Mouse (Mus musculus): ENCODE results near the gene Lrch4. TPM values are rescaled to one million over a fixed set of nuclear protein-coding genes. Genes with fewer than 3 reads are reported as not detected.
A peak's percentile ranks its signal among the peaks of the same experiment; 100 is the strongest.

Lrch4 gene
- polyA plus RNA-seq, 1 experiment from 2014 or later: 35.3 TPM

DNA sequence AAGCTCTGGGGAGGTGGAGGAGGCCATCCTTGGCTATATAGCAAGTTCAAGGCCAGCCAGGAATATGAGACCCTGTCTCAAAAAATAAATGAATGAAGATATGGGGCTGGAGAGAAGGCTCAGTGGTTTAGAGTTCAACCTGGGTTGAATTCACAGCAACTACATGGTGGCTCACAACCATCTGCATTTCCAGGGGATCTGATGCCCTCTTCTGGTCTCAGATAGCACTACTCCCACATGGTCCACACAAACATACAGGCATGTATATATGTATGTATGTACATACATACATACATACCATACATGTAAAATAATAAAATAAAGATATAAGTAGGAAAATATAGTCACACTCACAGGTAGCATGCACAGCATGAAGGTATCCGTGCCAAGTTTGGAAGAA, 41.3 kb downstream of the Lrch4 start:
- Histone ChIP-seq H3K9me3 (ENCODE audit: control insufficient read depth, low read length) (no peaks in the 10 kb centered on the region), H3K9ac (ENCODE audit: low read length) (no peak overlapping the region), H3K4me1 (ENCODE audit: control insufficient read depth, insufficient read depth, low read length) (peaks cover 6% of the 10 kb centered on the region), H3K27me3 (ENCODE audit: control insufficient read depth, insufficient read depth, low read length) (no peaks in the 10 kb centered on the region), H3K36me3 (ENCODE audit: control insufficient read depth, insufficient read depth, low read length) (peaks cover 2% of the 10 kb centered on the region; the same call in 1 of the 2 replicates), H3K27ac (replicated peaks; ENCODE audit: low read depth, low read length) (no peak overlapping the region), H3K4me2 (ENCODE audit: low read depth, severe bottlenecking) (no peak overlapping the region), H3K4me3 (ENCODE audit: low read depth, low read length) (no peak overlapping the region)
- WGBS: 95% methylated on average over 1 of the region's 1 CpGs
- no peak for DNase-seq (ENCODE audit: low spot score)
- ATAC-seq (ENCODE audit: insufficient number of reproducible peaks, low FRiP score, low TSS enrichment, low read depth): no peak

GRCm38 (mm10) chr5:137671443-137672240, 42.7 kb downstream of the Lrch4 start:
- Histone ChIP-seq H3K27ac (replicated peaks; ENCODE audit: low read depth, low read length) (peak overlapping the region; percentile 42; the same call in 1 of the 2 replicates), H3K4me1 (ENCODE audit: control insufficient read depth, insufficient read depth, low read length) (peaks cover 6% of the 10 kb centered on the region), H3K4me2 (ENCODE audit: low read depth, severe bottlenecking) (no peak overlapping the region), H3K27me3 (ENCODE audit: control insufficient read depth, insufficient read depth, low read length) (no peaks in the 10 kb centered on the region), H3K36me3 (ENCODE audit: control insufficient read depth, insufficient read depth, low read length) (no peaks in the 10 kb centered on the region), H3K9ac (ENCODE audit: low read length) (0 out of 2 replicates have a peak overlapping the region, but pooled peaks have one; percentile 22), H3K4me3 (ENCODE audit: low read depth, low read length) (no peak overlapping the region), H3K9me3 (ENCODE audit: control insufficient read depth, low read length) (no peaks in the 10 kb centered on the region)
- WGBS: 22% methylated on average over 9 of the region's 9 CpGs
- DNase-seq (ENCODE audit: low spot score): no peak
- 0 out of 2 replicates have a peak, but pooled peaks have one; percentile 13 for ATAC-seq (ENCODE audit: insufficient number of reproducible peaks, low FRiP score, low TSS enrichment, low read depth)

- ATAC-seq (ENCODE audit: insufficient number of reproducible peaks, low FRiP score, low TSS enrichment, low read depth) (no peak), DNase-seq (ENCODE audit: low spot score) (no peak)
- Histone ChIP-seq H3K36me3 (ENCODE audit: control insufficient read depth, insufficient read depth, low read length) (no peaks in the 10 kb centered on the region; the same call in 1 of the 2 replicates), H3K9me3 (ENCODE audit: control insufficient read depth, low read length) (no peaks in the 10 kb centered on the region), H3K9ac (ENCODE audit: low read length) (no peak overlapping the region), H3K4me2 (ENCODE audit: low read depth, severe bottlenecking) (no peak overlapping the region), H3K4me1 (ENCODE audit: control insufficient read depth, insufficient read depth, low read length) (peaks cover 6% of the 10 kb centered on the region), H3K4me3 (ENCODE audit: low read depth, low read length) (no peak overlapping the region), H3K27me3 (ENCODE audit: control insufficient read depth, insufficient read depth, low read length) (no peaks in the 10 kb centered on the region), H3K27ac (replicated peaks; ENCODE audit: low read depth, low read length) (no peak overlapping the region)
- 85% methylated on average over 5 of the region's 5 CpGs for WGBS
Observed at GRCm38 (mm10) chr5:137672361-137672760, 43.4 kb downstream of the Lrch4 start.

DNA sequence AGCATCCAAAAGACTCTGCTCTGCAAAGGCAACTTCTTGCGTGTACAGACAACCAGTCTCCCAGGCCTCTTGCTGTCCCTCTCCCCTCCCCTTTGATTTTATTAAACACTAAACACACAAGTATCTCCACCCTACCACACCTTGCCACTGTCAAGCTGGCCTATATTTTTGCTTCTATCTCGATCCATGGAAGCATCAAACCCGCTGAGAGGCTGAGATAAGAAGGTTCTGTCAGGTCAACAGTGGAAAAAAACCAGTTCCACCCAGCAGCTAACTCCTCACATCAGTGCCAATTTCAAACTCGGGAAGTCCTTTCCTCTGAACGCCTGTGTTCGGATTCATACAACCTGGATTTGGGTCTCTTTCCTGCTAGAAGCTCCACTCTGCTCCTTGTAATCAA, 44.1 kb downstream of the Lrch4 start:
- DNase-seq (ENCODE audit: low spot score): no peak
- Histone ChIP-seq H3K4me1 (ENCODE audit: control insufficient read depth, insufficient read depth, low read length) (peaks cover 6% of the 10 kb centered on the region), H3K27me3 (ENCODE audit: control insufficient read depth, insufficient read depth, low read length) (no peaks in the 10 kb centered on the region), H3K4me2 (ENCODE audit: low read depth, severe bottlenecking) (no peak overlapping the region), H3K9ac (ENCODE audit: low read length) (no peak overlapping the region), H3K27ac (replicated peaks; ENCODE audit: low read depth, low read length) (no peak overlapping the region), H3K9me3 (ENCODE audit: control insufficient read depth, low read length) (no peaks in the 10 kb centered on the region), H3K36me3 (ENCODE audit: control insufficient read depth, insufficient read depth, low read length) (no peaks in the 10 kb centered on the region; the same call in 1 of the 2 replicates), H3K4me3 (ENCODE audit: low read depth, low read length) (no peak overlapping the region)
- 89% methylated on average over 6 of the region's 6 CpGs for WGBS
- ATAC-seq (ENCODE audit: insufficient number of reproducible peaks, low FRiP score, low TSS enrichment, low read depth): no peak

DNA sequence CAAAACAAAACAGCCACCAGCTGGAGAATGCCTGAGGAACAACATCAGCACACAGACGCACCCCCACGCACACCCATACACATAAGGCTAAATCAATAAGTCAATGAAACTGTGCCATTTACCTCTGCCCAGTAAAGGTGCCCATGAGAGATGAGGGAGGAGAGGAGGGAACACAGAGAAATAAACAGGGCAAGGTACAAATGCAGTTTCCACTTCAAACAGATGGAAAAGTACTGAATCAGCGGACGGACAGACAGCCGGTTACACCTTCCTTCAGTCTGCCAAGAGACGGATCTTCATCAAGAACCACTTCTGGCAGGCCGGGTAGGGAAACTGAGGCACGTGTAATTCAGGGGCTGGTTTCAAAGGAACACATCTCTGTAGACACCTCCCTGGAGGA, 45.9 kb downstream of the Lrch4 start:
- H3K4me2 ChIP-seq (ENCODE audit: low read depth, severe bottlenecking): no peak overlapping the region
- no peaks in the 10 kb centered on the region; the same call in 1 of the 2 replicates for H3K36me3 ChIP-seq (ENCODE audit: control insufficient read depth, insufficient read depth, low read length)
- DNase-seq (ENCODE audit: low spot score) (no peak), ATAC-seq (ENCODE audit: insufficient number of reproducible peaks, low FRiP score, low TSS enrichment, low read depth) (no peak)
- no peaks in the 10 kb centered on the region for H3K27me3 ChIP-seq (ENCODE audit: control insufficient read depth, insufficient read depth, low read length)
- peaks cover 6% of the 10 kb centered on the region for H3K4me1 ChIP-seq (ENCODE audit: control insufficient read depth, insufficient read depth, low read length)
- H3K27ac ChIP-seq (replicated peaks; ENCODE audit: low read depth, low read length): no peak overlapping the region
- no peak overlapping the region for H3K9ac ChIP-seq (ENCODE audit: low read length)
- no peak overlapping the region for H3K4me3 ChIP-seq (ENCODE audit: low read depth, low read length)
- 93% methylated on average over 8 of the region's 8 CpGs for WGBS
- H3K9me3 ChIP-seq (ENCODE audit: control insufficient read depth, low read length): no peaks in the 10 kb centered on the region

GRCm38 (mm10) chr5:137677859-137678258, 48.9 kb downstream of the Lrch4 start:
- ATAC-seq (ENCODE audit: insufficient number of reproducible peaks, low FRiP score, low TSS enrichment, low read depth): no peak
- no peaks in the 10 kb centered on the region; the same call in 1 of the 2 replicates for H3K36me3 ChIP-seq (ENCODE audit: control insufficient read depth, insufficient read depth, low read length)

GRCm38 (mm10) chr5:137678736-137679135, 49.8 kb downstream of the Lrch4 start:
- Histone ChIP-seq H3K4me1 (ENCODE audit: control insufficient read depth, insufficient read depth, low read length) (0 out of 2 replicates have a peak, but pooled peaks cover 6% of the 10 kb centered on the region), H3K4me3 (ENCODE audit: low read depth, low read length) (no peak overlapping the region), H3K4me2 (ENCODE audit: low read depth, severe bottlenecking) (no peak overlapping the region), H3K27ac (replicated peaks; ENCODE audit: low read depth, low read length) (no peak overlapping the region), H3K9me3 (ENCODE audit: control insufficient read depth, low read length) (no peaks in the 10 kb centered on the region), H3K27me3 (ENCODE audit: control insufficient read depth, insufficient read depth, low read length) (no peaks in the 10 kb centered on the region), H3K36me3 (ENCODE audit: control insufficient read depth, insufficient read depth, low read length) (no peaks in the 10 kb centered on the region; the same call in 1 of the 2 replicates), H3K9ac (ENCODE audit: low read length) (no peak overlapping the region)
- DNase-seq (ENCODE audit: low spot score) (no peak), ATAC-seq (ENCODE audit: insufficient number of reproducible peaks, low FRiP score, low TSS enrichment, low read depth) (no peak)
- WGBS: 84% methylated on average over 3 of the region's 3 CpGs

More at GRCm38 (mm10) chr5:137677859-137678258, 48.9 kb downstream of the Lrch4 start:
- Histone ChIP-seq H3K4me3 (ENCODE audit: low read depth, low read length) (no peak overlapping the region), H3K27me3 (ENCODE audit: control insufficient read depth, insufficient read depth, low read length) (no peaks in the 10 kb centered on the region), H3K4me1 (ENCODE audit: control insufficient read depth, insufficient read depth, low read length) (0 out of 2 replicates have a peak, but pooled peaks cover 2% of the 10 kb centered on the region), H3K9ac (ENCODE audit: low read length) (no peak overlapping the region), H3K4me2 (ENCODE audit: low read depth, severe bottlenecking) (no peak overlapping the region), H3K9me3 (ENCODE audit: control insufficient read depth, low read length) (no peaks in the 10 kb centered on the region), H3K27ac (replicated peaks; ENCODE audit: low read depth, low read length) (no peak overlapping the region)
- no peak for DNase-seq (ENCODE audit: low spot score)
- WGBS: 96% methylated on average over 8 of the region's 8 CpGs

- 0 out of 2 replicates have a peak, but pooled peaks cover 6% of the 10 kb centered on the region for H3K4me1 ChIP-seq (ENCODE audit: control insufficient read depth, insufficient read depth, low read length)
- no peak for ATAC-seq (ENCODE audit: insufficient number of reproducible peaks, low FRiP score, low TSS enrichment, low read depth)
- no peak overlapping the region for H3K4me2 ChIP-seq (ENCODE audit: low read depth, severe bottlenecking)
- H3K4me3 ChIP-seq (ENCODE audit: low read depth, low read length): no peak overlapping the region
- H3K36me3 ChIP-seq (ENCODE audit: control insufficient read depth, insufficient read depth, low read length): no peaks in the 10 kb centered on the region; the same call in 1 of the 2 replicates
- no peak overlapping the region for H3K9ac ChIP-seq (ENCODE audit: low read length)
- no peaks in the 10 kb centered on the region for H3K27me3 ChIP-seq (ENCODE audit: control insufficient read depth, insufficient read depth, low read length)
- no peak for DNase-seq (ENCODE audit: low spot score)
- 88% methylated on average over 4 of the region's 4 CpGs for WGBS
- H3K27ac ChIP-seq (replicated peaks; ENCODE audit: low read depth, low read length): no peak overlapping the region
- no peaks in the 10 kb centered on the region for H3K9me3 ChIP-seq (ENCODE audit: control insufficient read depth, low read length)
Observed at GRCm38 (mm10) chr5:137679726-137680125, 50.8 kb downstream of the Lrch4 start.

Measured in limb, embryonic 11.5 days (tissue).